Mouse (Mus musculus) hindbrain, embryonic 13.5 days (tissue): Measurements from ENCODE around the gene Pde11a. TPM values are rescaled to one million over a fixed set of nuclear protein-coding genes. Genes with fewer than 3 reads are reported as not detected.

ENCODE experiments used
- ATAC-seq: fragments of 200-750 bp; cut with Nextera tagmentation; 2 replicates; pipeline ENCODE4 v1.8.0; 2017; ENCODE audit warnings: moderate TSS enrichment; ENCODE audit not compliant: low FRiP score
- H3K27ac ChIP-seq: fragments of 300-500 bp; sonication (generic); 2 replicates; pipeline ENCODE4 v1.5.1; 2015; ENCODE audit warnings: inconsistent platforms, mild to moderate bottlenecking, moderate library complexity
- H3K27me3 ChIP-seq: fragments of 300-500 bp; sonication (generic); 2 replicates; pipeline ENCODE4 v1.6.1; 2015; ENCODE audit warnings: mild to moderate bottlenecking, inconsistent platforms
- H3K36me3 ChIP-seq: fragments of 300-500 bp; sonication (generic); 2 replicates; pipeline ENCODE4 v1.6.1; 2015; ENCODE audit warnings: mild to moderate bottlenecking, inconsistent platforms
- H3K4me1 ChIP-seq: fragments of 300-500 bp; sonication (generic); replicated peaks from 2 replicates; pipeline ENCODE4 v1.6.1; 2015; ENCODE audit warnings: inconsistent platforms
- H3K4me2 ChIP-seq: fragments of 300-500 bp; sonication (generic); 2 replicates; pipeline ENCODE4 v1.6.1; 2015; ENCODE audit warnings: inconsistent platforms, mild to moderate bottlenecking, moderate library complexity
- H3K4me3 ChIP-seq: fragments of 300-500 bp; sonication (generic); 2 replicates; pipeline ENCODE4 v1.5.1; 2015; ENCODE audit warnings: mild to moderate bottlenecking, inconsistent platforms
- H3K9ac ChIP-seq: fragments of 300-500 bp; sonication (generic); 2 replicates; pipeline ENCODE4 v1.6.1; 2015; ENCODE audit warnings: mild to moderate bottlenecking, inconsistent platforms
- H3K9me3 ChIP-seq: fragments of 300-500 bp; sonication (generic); 2 replicates; pipeline ENCODE4 v1.6.1; 2016; ENCODE audit warnings: inconsistent platforms
- WGBS: fragments of 180-500 bp; shearing (Covaris S2); methylation state at CpG from one replicate; pipeline ENCODE4 v1.1.7; 2015; 5-methylcytosine and 5-hydroxymethylcytosine counted together
- polyA plus RNA-seq: library from polyadenylated mRNA; unstranded; fragments of >200 nt; fragmentation: Nextera tagmentation; extraction: Ambion mirVana; gene quantifications from 2 replicates; pipeline ENCODE4 v1.2.1, GENCODE M21; 2015

Gene Pde11a
- polyA plus RNA-seq, 1 experiment from 2014 or later = 1.6 TPM

DNA sequence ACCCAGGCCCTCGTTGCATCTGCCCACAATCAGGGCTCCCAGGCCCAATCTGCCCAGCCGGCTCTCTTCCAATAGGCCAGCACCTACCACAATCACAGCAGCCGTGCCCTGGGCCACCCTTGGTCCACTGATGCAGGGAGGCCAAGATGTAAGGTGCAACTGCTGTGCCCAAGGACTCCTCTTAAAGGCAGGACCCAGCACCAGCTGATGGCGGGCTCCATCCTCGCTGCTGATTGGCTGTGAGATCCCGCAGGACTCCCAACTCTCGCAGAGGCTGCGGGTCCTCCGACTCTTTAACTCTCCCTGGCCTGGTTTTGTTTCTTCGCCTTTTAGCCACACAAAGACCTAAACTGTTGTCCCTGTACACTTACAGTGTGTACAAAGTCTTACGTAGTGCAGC, 21.7 kb upstream of the Pde11a start, which contains the start of gene Cyct:
Gene Cyct (minus strand): TSS at position 225 of the 400 bp plus-strand sequence.
- Histone ChIP-seq H3K36me3 (no peaks in the 10 kb centered on the region), H3K9me3 (no peaks in the 10 kb centered on the region; the same call in 1 of the 2 replicates), H3K27ac (no peak within 1 kb of the TSS), H3K4me2 (no peak within 1 kb of the TSS), H3K9ac (no peak within 1 kb of the TSS), H3K27me3 (no peaks in the 10 kb centered on the region), H3K4me1 (no peaks in the 10 kb centered on the region), H3K4me3 (no peak within 1 kb of the TSS)
- 88% methylated on average over 11 of the region's 11 CpGs for WGBS
- ATAC-seq = no peak

DNA sequence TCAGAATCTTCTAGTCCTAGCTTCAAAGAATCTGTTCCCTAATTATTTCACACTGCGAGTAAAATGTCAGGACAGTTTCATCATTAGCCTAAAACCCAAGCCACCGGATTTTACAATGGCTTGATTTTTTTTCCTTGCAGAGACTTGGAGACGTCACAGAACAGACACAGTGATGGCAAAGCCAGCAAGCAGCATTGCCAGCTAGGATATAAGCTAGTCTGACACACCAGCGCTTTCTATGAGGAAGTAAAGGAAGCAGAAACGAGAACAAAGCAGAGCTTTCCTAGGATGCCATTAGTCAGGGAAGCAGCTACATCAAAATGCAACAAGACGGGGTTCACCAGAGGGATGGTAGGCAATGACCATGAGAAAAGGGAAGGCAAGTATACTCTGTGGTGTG, 9.3 kb upstream of the Pde11a start:
- H3K27ac ChIP-seq = no peak overlapping the region
- H3K27me3 ChIP-seq = no peaks in the 10 kb centered on the region
- H3K4me3 ChIP-seq = no peak overlapping the region
- no peaks in the 10 kb centered on the region for H3K9me3 ChIP-seq
- no peaks in the 10 kb centered on the region for H3K36me3 ChIP-seq
- H3K9ac ChIP-seq = no peak overlapping the region
- H3K4me2 ChIP-seq = no peak overlapping the region
- 82% methylated on average over 6 of the region's 6 CpGs for WGBS
- ATAC-seq = no peak
- no peaks in the 10 kb centered on the region for H3K4me1 ChIP-seq

- peaks cover 9% of the 10 kb centered on the region for H3K4me1 ChIP-seq
- WGBS = 86% methylated on average over 9 of the region's 9 CpGs
- no peaks in the 10 kb centered on the region for H3K36me3 ChIP-seq
- no peak overlapping the region for H3K4me3 ChIP-seq
- no peak overlapping the region for H3K4me2 ChIP-seq
- peaks cover 27% of the 10 kb centered on the region for H3K27me3 ChIP-seq
- ATAC-seq = no peak
- no peak overlapping the region for H3K9ac ChIP-seq
- no peaks in the 10 kb centered on the region for H3K9me3 ChIP-seq
- no peak overlapping the region for H3K27ac ChIP-seq
Measured at GRCm38 (mm10) chr2:76342146-76342545, 3.6 kb upstream of the Pde11a start.

GRCm38 (mm10) chr2:76334596-76334995, 4.0 kb downstream of the Pde11a start:
- no peak overlapping the region for H3K27ac ChIP-seq
- no peak overlapping the region for H3K4me2 ChIP-seq
- H3K9ac ChIP-seq = no peak overlapping the region
- ATAC-seq = no peak
- no peaks in the 10 kb centered on the region for H3K9me3 ChIP-seq
- H3K4me1 ChIP-seq = peaks cover 9% of the 10 kb centered on the region
- 86% methylated on average over 5 of the region's 5 CpGs for WGBS
- no peaks in the 10 kb centered on the region for H3K36me3 ChIP-seq
- no peak overlapping the region for H3K4me3 ChIP-seq
- peaks cover 24% of the 10 kb centered on the region for H3K27me3 ChIP-seq

DNA sequence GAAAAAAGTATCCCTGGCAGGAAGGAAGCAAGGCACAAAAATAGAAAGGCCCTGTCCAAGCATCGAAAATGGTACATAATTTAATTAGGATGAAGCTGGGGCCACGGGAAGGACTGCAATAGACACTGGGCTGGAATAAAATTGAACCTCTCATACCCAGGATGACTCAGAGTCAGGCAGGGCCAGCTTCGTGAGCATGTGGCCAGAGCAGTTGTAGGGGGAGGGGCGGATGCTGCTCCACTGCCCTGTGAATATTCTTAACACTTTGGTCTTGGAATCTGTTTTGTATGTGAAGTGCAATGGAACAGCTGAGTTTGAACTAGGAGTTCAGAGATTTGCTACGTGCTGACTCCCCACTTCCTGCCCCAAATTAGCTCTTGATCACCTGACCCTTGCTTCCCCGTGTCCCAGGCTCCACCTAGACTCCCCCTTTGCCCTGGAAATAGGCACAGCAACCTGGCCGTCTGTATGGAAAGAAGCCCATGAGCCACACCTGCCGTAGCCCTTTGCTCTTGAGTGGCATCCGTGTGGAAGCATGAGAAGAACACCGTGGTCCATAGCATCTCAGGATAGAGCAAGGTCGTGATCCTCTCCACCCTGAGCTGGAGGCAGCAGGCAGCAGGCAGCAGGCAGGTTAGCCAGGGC, 6.3 kb downstream of the Pde11a start:
- H3K27me3 ChIP-seq = 0 out of 2 replicates have a peak, but pooled peaks cover 3% of the 10 kb centered on the region
- no peak overlapping the region for H3K4me3 ChIP-seq
- 82% methylated on average over 11 of the region's 11 CpGs for WGBS
- no peak overlapping the region for H3K9ac ChIP-seq
- no peaks in the 10 kb centered on the region for H3K4me1 ChIP-seq
- H3K27ac ChIP-seq = no peak overlapping the region
- H3K36me3 ChIP-seq = no peaks in the 10 kb centered on the region
- ATAC-seq = no peak
- no peaks in the 10 kb centered on the region for H3K9me3 ChIP-seq
- H3K4me2 ChIP-seq = no peak overlapping the region

GRCm38 (mm10) chr2:76330081-76330480, 8.5 kb downstream of the Pde11a start:
- H3K27me3 ChIP-seq = no peaks in the 10 kb centered on the region
- H3K27ac ChIP-seq = no peak overlapping the region
- H3K9ac ChIP-seq = no peak overlapping the region
- H3K4me2 ChIP-seq = no peak overlapping the region
- no peaks in the 10 kb centered on the region for H3K4me1 ChIP-seq
- H3K36me3 ChIP-seq = no peaks in the 10 kb centered on the region
- 96% methylated on average over 5 of the region's 5 CpGs for WGBS
- no peak for ATAC-seq
- no peak overlapping the region for H3K4me3 ChIP-seq
- H3K9me3 ChIP-seq = no peaks in the 10 kb centered on the region

- Histone ChIP-seq H3K4me3 (no peak overlapping the region), H3K4me1 (no peaks in the 10 kb centered on the region), H3K36me3 (no peaks in the 10 kb centered on the region), H3K4me2 (no peak overlapping the region), H3K27ac (no peak overlapping the region), H3K9me3 (no peaks in the 10 kb centered on the region), H3K9ac (no peak overlapping the region), H3K27me3 (no peaks in the 10 kb centered on the region)
- 93% methylated on average over 3 of the region's 3 CpGs for WGBS
- ATAC-seq = no peak
Measured at GRCm38 (mm10) chr2:76326161-76326560, 12.4 kb downstream of the Pde11a start.

DNA sequence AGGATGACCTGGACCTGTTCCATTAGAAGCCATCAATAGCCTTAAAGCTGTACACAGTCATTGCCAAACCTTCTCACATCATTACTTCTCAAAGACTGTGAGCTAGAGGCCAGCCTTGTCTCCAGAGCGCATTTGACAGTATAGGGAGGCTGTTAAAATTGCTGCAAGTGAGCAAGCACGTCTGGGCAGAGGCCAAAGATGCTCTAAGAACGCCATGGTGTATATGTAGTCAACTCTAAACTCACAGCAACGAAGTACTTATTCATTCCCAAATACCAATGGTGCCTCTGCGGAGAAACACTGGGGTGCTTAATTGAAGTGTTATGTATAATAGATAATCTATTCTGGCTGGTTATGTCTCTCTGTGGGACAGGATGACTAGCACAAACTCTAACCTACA, 14.1 kb downstream of the Pde11a start:
- no peaks in the 10 kb centered on the region for H3K4me1 ChIP-seq
- ATAC-seq = no peak
- H3K27me3 ChIP-seq = no peaks in the 10 kb centered on the region
- no peaks in the 10 kb centered on the region for H3K36me3 ChIP-seq
- WGBS = 88% methylated on average over 5 of the region's 5 CpGs
- H3K4me3 ChIP-seq = no peak overlapping the region
- H3K9me3 ChIP-seq = no peaks in the 10 kb centered on the region
- no peak overlapping the region for H3K27ac ChIP-seq
- H3K4me2 ChIP-seq = no peak overlapping the region
- H3K9ac ChIP-seq = no peak overlapping the region

DNA sequence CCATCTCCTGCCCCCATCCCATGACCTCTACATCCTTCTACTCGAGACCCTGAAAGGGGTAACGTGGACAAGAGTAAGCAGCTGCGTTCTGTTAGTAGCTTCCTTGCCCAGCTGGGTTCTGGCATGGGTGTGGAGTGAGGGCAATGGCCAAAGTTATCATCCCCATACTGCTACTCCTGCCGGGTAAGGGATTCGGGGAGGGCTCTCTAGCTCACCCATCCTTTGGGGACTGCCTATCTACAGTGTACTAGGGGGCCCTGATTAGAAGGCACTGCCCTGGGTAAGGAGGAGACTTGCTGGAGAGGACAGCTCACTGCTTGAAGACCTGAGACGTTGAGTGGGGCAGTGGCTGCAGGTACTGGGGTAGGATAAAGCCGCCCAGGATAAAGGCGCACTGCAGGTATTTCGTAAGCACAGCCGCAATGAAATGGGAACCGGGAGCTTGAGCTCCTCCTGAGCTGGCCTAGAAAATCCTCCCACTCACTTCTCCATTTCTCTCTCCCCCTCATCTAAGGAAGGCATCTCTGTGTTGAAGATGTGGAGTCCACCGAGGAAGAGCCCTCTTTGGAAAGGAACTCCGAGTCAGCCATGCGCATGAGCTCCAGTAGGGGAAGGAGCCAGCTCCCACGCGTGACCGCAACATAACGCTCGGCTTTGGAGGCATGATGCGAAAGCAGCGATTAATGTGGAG, 15.2 kb downstream of the Pde11a start:
- Histone ChIP-seq H3K4me2 (no peak overlapping the region), H3K4me1 (no peaks in the 10 kb centered on the region), H3K4me3 (no peak overlapping the region), H3K9me3 (no peaks in the 10 kb centered on the region), H3K27me3 (no peaks in the 10 kb centered on the region), H3K9ac (no peak overlapping the region), H3K27ac (no peak overlapping the region), H3K36me3 (no peaks in the 10 kb centered on the region)
- 86% methylated on average over 21 of the region's 21 CpGs for WGBS
- ATAC-seq = no peak

GRCm38 (mm10) chr2:76320336-76320735, 18.2 kb downstream of the Pde11a start:
- Histone ChIP-seq H3K27ac (no peak overlapping the region), H3K4me3 (no peak overlapping the region), H3K9me3 (no peaks in the 10 kb centered on the region), H3K36me3 (no peaks in the 10 kb centered on the region), H3K27me3 (no peaks in the 10 kb centered on the region), H3K4me1 (no peaks in the 10 kb centered on the region), H3K4me2 (no peak overlapping the region), H3K9ac (no peak overlapping the region)
- WGBS = 91% methylated on average over 6 of the region's 6 CpGs
- no peak for ATAC-seq

- Histone ChIP-seq H3K4me1 (no peaks in the 10 kb centered on the region), H3K36me3 (no peaks in the 10 kb centered on the region), H3K9me3 (no peaks in the 10 kb centered on the region), H3K27me3 (no peaks in the 10 kb centered on the region), H3K4me2 (no peak overlapping the region), H3K4me3 (no peak overlapping the region), H3K27ac (no peak overlapping the region), H3K9ac (no peak overlapping the region)
- 88% methylated on average over 6 of the region's 6 CpGs for WGBS
- no peak for ATAC-seq
Measured at GRCm38 (mm10) chr2:76319231-76319630, 19.3 kb downstream of the Pde11a start.

DNA sequence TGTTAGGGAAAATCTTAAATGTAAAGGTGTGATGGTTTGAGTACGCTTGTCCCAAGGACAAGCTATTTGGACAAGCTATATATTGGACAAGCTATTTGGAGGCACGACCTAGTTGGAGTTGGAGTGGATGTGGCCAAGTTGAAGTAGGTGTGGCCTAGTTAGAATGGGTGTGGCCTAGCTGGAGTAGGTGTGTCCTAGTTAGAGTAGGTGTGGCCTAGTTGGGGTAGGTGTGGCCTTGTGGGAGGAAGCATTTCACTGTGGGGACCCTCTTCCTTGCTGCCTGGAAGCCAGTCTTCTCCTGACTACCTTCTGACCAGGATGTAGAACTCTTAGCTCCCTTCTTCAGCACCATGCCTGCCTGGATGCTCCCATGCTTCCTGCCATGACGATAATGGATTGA, 50.9 kb downstream of the Pde11a start:
- Histone ChIP-seq H3K9ac (no peak overlapping the region), H3K27ac (no peak overlapping the region), H3K27me3 (no peaks in the 10 kb centered on the region), H3K4me1 (no peaks in the 10 kb centered on the region), H3K36me3 (no peaks in the 10 kb centered on the region), H3K4me3 (no peak overlapping the region), H3K4me2 (no peak overlapping the region), H3K9me3 (no peaks in the 10 kb centered on the region)
- ATAC-seq = no peak
- WGBS = 87% methylated on average over 3 of the region's 3 CpGs

DNA sequence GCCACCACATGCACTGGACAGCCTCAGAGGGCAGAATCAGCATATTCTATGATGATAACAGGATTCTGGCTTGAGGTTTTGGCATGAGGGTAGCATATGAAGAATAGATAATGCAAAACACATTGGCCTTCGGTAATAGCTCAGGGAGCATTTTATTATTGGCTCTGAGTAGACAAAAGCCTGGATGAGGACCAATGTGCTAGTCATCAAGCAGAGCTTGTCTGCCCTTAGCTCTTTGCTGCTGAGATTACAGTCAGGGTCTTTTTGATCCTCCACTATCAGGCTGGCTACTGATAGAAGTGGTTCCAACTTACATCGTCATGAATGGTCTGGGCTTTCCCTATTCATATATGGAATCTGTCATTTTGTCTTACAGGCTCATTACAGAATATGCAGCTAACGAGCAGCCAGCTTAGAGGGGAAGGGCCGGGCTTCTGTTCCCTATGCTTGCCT, 52.3 kb downstream of the Pde11a start:
- WGBS = 81% methylated on average over 4 of the region's 4 CpGs
- Histone ChIP-seq H3K4me1 (no peaks in the 10 kb centered on the region), H3K36me3 (no peaks in the 10 kb centered on the region), H3K27me3 (no peaks in the 10 kb centered on the region), H3K4me2 (no peak overlapping the region), H3K9ac (no peak overlapping the region), H3K9me3 (no peaks in the 10 kb centered on the region), H3K4me3 (no peak overlapping the region), H3K27ac (no peak overlapping the region)
- ATAC-seq = no peak
